Mouse (Mus musculus): Measurements from ENCODE around the gene Atad1. TPM values are rescaled to one million over a fixed set of nuclear protein-coding genes. Genes with fewer than 3 reads are reported as not detected.
"Not testable (repeated sequence)": the region's sequence is repeated elsewhere in the genome, so short reads cannot be mapped to it uniquely, and the experiment has no call there.

Gene Atad1
- total RNA-seq, 2 experiments from 2014 or later: 91.3 to 96.5 TPM

GRCm38 (mm10) chr19:32711761-32712541, 27.6 kb downstream of the Atad1 start:
- TF ChIP-seq CTCF (IDR thresholded peaks at IDR 0.05): no peak
- Histone ChIP-seq H3K27ac (peak overlapping the region; percentile 97), H3K4me3 (peak overlapping the region; percentile 85)
- DNase-seq (ENCODE audit: extremely low spot score in 1 of 2, low spot score in 2 of 2): peak; percentile 91 to 93
- intact Hi-C loops (cut with DNase I): loop anchor here (2.0 kb wide), 1 partner anchor 45 kb away; the partner anchor contains the start of gene Pten

- Histone ChIP-seq H3K27ac (no peak overlapping the region), H3K4me3 (no peak overlapping the region)
- peak; percentile 62 for TF ChIP-seq CTCF (IDR thresholded peaks at IDR 0.05)
- intact Hi-C loops (cut with DNase I): no loop called here
- no peak for DNase-seq (ENCODE audit: extremely low spot score in 1 of 2, low spot score in 2 of 2)
Observed at GRCm38 (mm10) chr19:32710288-32710687, 29.3 kb downstream of the Atad1 start.

- TF ChIP-seq CTCF (IDR thresholded peaks at IDR 0.05): no peak
Observed at GRCm38 (mm10) chr19:32708996-32709395, 30.6 kb downstream of the Atad1 start.

GRCm38 (mm10) chr19:32702191-32702590, 37.4 kb downstream of the Atad1 start:
- H3K4me3 ChIP-seq: no peak overlapping the region
- no peak for TF ChIP-seq CTCF (IDR thresholded peaks at IDR 0.05)
- no peak overlapping the region for H3K27ac ChIP-seq
- no peak for DNase-seq (ENCODE audit: extremely low spot score in 1 of 2, low spot score in 2 of 2)
- intact Hi-C loops (cut with DNase I): no loop called here

More at GRCm38 (mm10) chr19:32708996-32709395, 30.6 kb downstream of the Atad1 start:
- Histone ChIP-seq H3K4me3 (no peak overlapping the region), H3K27ac (no peak overlapping the region)
- intact Hi-C loops (cut with DNase I): no loop called here
- no peak for DNase-seq (ENCODE audit: extremely low spot score in 1 of 2, low spot score in 2 of 2)

- intact Hi-C loops (cut with DNase I): no loop called here
- H3K27ac ChIP-seq: no peak overlapping the region
- no peak for TF ChIP-seq CTCF (IDR thresholded peaks at IDR 0.05)
- no peak for DNase-seq (ENCODE audit: extremely low spot score in 1 of 2, low spot score in 2 of 2)
- H3K4me3 ChIP-seq: no peak overlapping the region
Observed at GRCm38 (mm10) chr19:32696674-32697073, 42.9 kb downstream of the Atad1 start.

- peak; percentile 63 for TF ChIP-seq CTCF (IDR thresholded peaks at IDR 0.05)
- no peak for DNase-seq (ENCODE audit: extremely low spot score in 1 of 2, low spot score in 2 of 2)
- Histone ChIP-seq H3K27ac (no peak overlapping the region), H3K4me3 (no peak overlapping the region)
- intact Hi-C loops (cut with DNase I): loop anchor here (5.0 kb wide), 2 partner anchors 192 to 717 kb away; no protein-coding TSS in a partner anchor
Observed at GRCm38 (mm10) chr19:32689724-32690123, 49.9 kb downstream of the Atad1 start.

GRCm38 (mm10) chr19:32688227-32688626, 51.4 kb downstream of the Atad1 start:
- H3K4me3 ChIP-seq; H3K27ac ChIP-seq; DNase-seq (ENCODE audit: extremely low spot score in 1 of 2, low spot score in 2 of 2); intact Hi-C loops (cut with DNase I): not testable (repeated sequence)

- H3K27ac ChIP-seq: no peak overlapping the region
- TF ChIP-seq CTCF (IDR thresholded peaks at IDR 0.05): no peak
- no peak overlapping the region for H3K4me3 ChIP-seq
Observed at GRCm38 (mm10) chr19:32687721-32688120, 51.9 kb downstream of the Atad1 start.

GRCm38 (mm10) chr19:32683081-32683480, 56.5 kb downstream of the Atad1 start:
- no peak for DNase-seq (ENCODE audit: extremely low spot score in 1 of 2, low spot score in 2 of 2)
- intact Hi-C loops (cut with DNase I): no loop called here
- Histone ChIP-seq H3K4me3 (no peak overlapping the region), H3K27ac (no peak overlapping the region)
- TF ChIP-seq CTCF (IDR thresholded peaks at IDR 0.05): no peak

More at GRCm38 (mm10) chr19:32687721-32688120, 51.9 kb downstream of the Atad1 start:
- DNase-seq (ENCODE audit: extremely low spot score in 1 of 2, low spot score in 2 of 2): no peak
- intact Hi-C loops (cut with DNase I): no loop called here

GRCm38 (mm10) chr19:32680894-32681293, 58.7 kb downstream of the Atad1 start:
- no peak for TF ChIP-seq CTCF (IDR thresholded peaks at IDR 0.05)
- DNase-seq (ENCODE audit: extremely low spot score in 1 of 2, low spot score in 2 of 2): no peak
- Histone ChIP-seq H3K27ac (no peak overlapping the region), H3K4me3 (no peak overlapping the region)
- intact Hi-C loops (cut with DNase I): no loop called here

- H3K27ac ChIP-seq: no peak overlapping the region
- TF ChIP-seq CTCF (IDR thresholded peaks at IDR 0.05): no peak
- no peak overlapping the region for H3K4me3 ChIP-seq
- DNase-seq (ENCODE audit: extremely low spot score in 1 of 2, low spot score in 2 of 2): no peak
- intact Hi-C loops (cut with DNase I): no loop called here
Observed at GRCm38 (mm10) chr19:32675766-32676165, 63.8 kb downstream of the Atad1 start.

- DNase-seq (ENCODE audit: extremely low spot score in 1 of 2, low spot score in 2 of 2); H3K27ac ChIP-seq; H3K4me3 ChIP-seq; intact Hi-C loops (cut with DNase I): not testable (repeated sequence)
Observed at GRCm38 (mm10) chr19:32667830-32668229, 71.8 kb downstream of the Atad1 start.

- H3K27ac ChIP-seq: no peak overlapping the region
- no peak overlapping the region for H3K4me3 ChIP-seq
- TF ChIP-seq CTCF (IDR thresholded peaks at IDR 0.05): no peak
- no peak for DNase-seq (ENCODE audit: extremely low spot score in 1 of 2, low spot score in 2 of 2)
- intact Hi-C loops (cut with DNase I): no loop called here
Observed at GRCm38 (mm10) chr19:32665243-32665642, 74.3 kb downstream of the Atad1 start.
